Mouse (Mus musculus): ENCODE measurements around the gene Mfsd14a.

The Mfsd14a gene

DNA sequence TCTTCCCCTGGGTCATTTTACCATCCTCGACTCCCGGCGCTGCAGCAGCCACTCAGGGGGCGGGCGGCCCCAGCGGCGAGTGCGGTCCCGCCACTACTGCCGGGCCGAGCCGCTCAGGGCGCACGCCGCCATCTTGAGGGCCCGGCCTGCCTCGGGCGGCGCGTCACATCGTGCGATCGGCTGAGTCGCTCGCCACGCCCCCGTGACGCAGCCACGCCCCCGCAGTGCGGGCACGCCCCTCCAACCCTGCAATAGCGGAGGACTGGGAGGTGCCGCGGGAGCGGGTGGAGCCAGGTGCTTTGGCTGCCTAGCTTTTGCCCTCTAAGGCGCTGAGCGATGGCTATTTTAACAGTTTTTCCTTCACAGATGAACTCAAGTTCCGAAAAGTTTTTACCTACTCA is at the start of gene Mfsd14a:
Gene Mfsd14a (minus strand): TSS at position 215 of the 401 bp plus-strand sequence.
- ChIA-PET POLR2A (interaction anchor here in 2 of 4 experiments (0.6 to 7.9 kb wide), 21 partner anchors 8 to 775 kb away, joined by 3 to 65 read pairs (median 4); partner anchors contain the start of genes Dbt (in 1 of the 2), Dph5 (in 1 of the 2), Rtca (in 1 of the 2) and Sass6 (in 1 of the 2)), CTCF (no interaction called here)

DNA sequence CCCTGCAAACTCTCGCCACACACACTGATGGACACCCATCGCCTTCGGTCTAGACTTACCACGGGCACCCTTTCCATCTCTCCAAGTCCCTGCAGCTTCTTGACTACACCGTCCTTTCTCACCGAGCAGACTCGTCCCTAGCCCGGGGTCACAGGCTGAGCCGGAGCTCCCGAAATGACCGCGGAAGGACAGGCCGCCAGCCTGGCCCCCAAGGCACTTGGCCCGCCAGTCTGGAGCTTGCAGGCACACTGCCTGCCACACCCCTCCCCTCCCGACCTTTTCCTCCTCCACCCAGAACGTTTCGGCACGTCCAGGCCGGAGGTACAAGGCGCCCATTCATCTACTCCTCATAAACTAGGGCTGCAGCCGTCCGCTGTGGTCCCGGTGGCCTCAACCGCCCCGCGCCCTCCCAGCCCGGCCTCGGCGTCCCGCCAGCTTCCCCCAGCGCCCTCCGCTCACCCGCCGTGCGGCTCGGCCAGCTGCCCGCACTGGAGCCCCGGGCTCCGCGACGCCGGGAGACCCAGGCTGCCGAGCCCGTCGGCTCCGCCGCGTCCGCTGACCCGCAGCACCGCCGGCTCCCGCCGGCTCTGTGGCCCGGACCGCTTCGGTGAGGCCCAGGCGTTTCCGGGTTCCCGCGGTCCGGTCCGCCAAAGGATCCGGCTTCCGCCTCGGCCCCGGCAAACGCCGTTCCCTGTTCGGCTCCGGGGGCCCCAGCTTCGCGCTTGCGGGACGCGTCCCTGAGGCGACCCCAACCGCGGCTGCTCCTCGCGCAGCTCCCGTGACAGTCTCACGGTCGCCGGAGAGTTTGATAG is 49.4 kb upstream of the Mfsd14a start:
- CTCF ChIA-PET = interaction anchor here in 3 of 4 experiments (0.5 to 1.3 kb wide), 6 partner anchors 37 to 371 kb away, joined by 3 to 4 read pairs (median 4); no protein-coding TSS in a partner anchor
- POLR2A ChIA-PET = interaction anchor here (0.6 to 4.2 kb wide), 40 partner anchors 9 to 217 kb away, joined by 3 to 33 read pairs (median 3); partner anchors contain the start of genes Sass6 (in 3 of the 4) and Mfsd14a (in 2 of the 4)

DNA sequence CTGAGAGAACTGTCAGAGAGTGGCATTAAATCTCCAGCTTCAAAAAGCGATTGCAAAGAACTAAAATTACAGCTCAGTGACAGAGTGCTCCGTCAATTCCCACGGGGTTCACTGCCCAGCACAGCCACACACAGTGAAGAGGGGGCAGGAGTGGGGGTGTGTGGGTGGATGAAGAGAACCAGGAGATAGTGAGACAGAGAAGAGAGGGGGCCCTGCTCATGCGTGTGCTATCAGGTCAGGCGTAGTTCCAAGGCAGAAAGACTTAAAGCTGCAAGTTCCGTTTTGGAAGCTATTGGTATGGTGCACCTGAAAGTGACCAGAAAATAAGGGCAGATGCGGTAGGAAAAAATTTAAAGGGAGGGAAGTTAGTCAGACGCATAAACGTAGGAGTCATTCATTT is 48.5 kb upstream of the Mfsd14a start:
- POLR2A ChIA-PET = interaction anchor here in 3 of 4 experiments (0.6 to 4.2 kb wide), 27 partner anchors 8 to 216 kb away, joined by 3 to 33 read pairs (median 4); partner anchors contain the start of genes Mfsd14a (in 2 of the 3) and Sass6 (in 2 of the 3)

DNA sequence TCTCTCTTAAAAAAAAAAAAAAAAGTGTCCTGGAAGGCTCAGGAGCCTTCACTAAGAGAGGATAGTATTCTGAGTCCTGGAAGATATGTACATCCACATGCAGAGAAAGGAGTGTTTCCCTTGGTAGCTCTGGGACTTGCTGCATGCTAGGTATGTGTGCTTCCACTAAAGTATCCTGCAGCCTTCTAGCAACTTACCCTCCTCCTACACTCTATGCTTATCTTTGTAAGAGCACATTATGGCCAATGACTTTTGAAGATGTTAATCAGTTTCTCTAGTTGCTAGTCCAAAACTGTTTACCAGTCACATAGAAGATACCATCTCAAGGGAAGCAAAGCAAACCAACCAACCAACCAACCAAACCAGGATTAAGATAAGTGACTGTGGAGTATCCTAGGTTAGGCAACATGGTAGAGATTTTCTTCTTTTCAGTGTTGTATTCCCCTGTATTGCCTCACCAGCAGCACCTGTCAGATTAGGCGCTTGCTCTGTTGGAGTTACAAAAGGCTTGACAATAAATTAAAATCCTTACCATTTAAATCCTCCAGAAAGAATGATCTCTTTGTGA is 43.2 kb upstream of the Mfsd14a start:
- CTCF ChIA-PET = no interaction called here
- POLR2A ChIA-PET = interaction anchor here in 1 of 4 experiments (2.4 kb wide), 1 partner anchor 74 kb away, joined by 6 read pairs; no protein-coding TSS in a partner anchor

More for the DNA sequence above, 48.5 kb upstream of the Mfsd14a start:
- CTCF ChIA-PET = interaction anchor here in 1 of 4 experiments (0.7 to 1.3 kb wide), 2 partner anchors 38 to 370 kb away, joined by 4 read pairs; no protein-coding TSS in a partner anchor

DNA sequence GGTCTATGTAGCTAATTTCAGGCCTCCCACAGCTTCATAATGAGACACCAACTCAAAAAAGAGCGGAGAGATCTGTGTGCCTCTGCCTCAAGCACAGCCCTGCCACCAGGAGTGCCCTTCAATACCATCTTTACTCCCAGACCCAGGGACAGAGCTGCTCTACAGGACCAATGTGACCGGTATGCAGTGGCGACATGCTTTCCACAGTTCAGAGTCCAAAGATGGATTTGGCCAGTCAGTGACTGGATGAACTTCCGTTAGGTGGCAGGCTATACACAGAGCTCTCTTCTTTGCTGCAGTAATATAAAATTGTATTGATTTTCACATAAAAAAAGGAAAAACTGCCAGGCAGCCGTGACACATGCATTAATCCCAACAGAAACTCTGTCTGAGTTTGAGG is 41.4 kb upstream of the Mfsd14a start:
- ChIA-PET POLR2A (interaction anchor here in 3 of 4 experiments (0.8 to 3.3 kb wide), 7 partner anchors 8 to 45 kb away, joined by 3 to 11 read pairs (median 4); partner anchors contain the start of gene Slc35a3 (in 1 of the 3)), CTCF (interaction anchor here in 2 of 4 experiments (0.6 to 1.6 kb wide), 5 partner anchors 45 to 708 kb away, joined by 3 to 8 read pairs (median 3); partner anchors contain the start of gene Dbt (in 1 of the 2))

DNA sequence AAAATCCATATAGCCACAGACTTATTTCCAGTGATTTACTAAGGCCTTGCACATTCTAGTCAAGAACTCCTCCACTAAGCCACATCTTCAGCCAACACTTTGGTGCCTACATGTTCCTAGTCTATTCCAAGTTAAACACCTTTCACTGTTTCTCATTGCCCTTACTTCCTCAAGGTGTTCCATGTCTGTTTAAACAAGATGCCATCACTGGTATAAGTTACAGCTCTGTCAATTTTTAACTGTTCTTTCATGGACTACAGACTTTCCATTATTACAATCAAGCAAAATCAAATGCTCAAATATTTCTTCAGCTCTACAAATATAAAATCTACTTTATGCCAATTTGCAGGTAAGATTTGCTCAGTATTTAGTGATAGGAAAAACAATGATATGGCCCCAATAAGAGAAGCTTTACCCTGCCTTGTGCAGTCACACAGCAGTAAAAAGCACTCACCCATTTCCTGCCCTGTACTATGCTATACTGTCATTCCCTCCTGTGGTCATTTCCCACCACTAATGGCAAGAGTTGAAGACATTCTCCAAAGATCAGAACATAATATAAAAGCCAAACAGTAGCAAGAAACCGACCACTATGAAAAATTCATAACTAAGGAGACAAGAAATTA is 40.3 kb upstream of the Mfsd14a start:
- ChIA-PET POLR2A (interaction anchor here in 2 of 4 experiments (1.1 to 3.3 kb wide), 4 partner anchors 9 to 80 kb away, joined by 3 to 15 read pairs (median 8); partner anchors contain the start of gene Slc35a3 (in 2 of the 2)), CTCF (no interaction called here)

DNA sequence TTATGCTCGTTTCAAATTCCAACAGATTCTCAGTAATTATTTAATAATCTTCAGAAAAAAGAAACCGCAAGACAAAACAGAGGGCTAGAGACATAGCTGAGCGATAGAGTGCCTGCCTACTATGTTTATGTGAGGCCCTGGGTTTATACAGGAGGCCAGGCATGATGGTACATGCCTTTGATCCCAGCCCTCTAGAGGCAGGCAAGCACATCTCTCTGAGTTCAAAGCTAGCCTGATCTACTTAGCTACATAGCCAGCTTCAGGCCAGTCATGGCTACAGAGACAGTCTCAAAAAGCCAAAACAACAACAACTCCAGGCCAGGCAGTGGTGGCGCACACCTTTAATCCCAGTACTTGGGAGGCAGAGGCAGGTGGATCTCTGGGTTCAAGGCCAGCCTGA is 39.1 kb upstream of the Mfsd14a start:
- ChIA-PET POLR2A (interaction anchor here in 2 of 4 experiments (0.8 to 3.3 kb wide), 6 partner anchors 10 to 79 kb away, joined by 3 to 15 read pairs (median 4); partner anchors contain the start of gene Slc35a3 (in 2 of the 2)), CTCF (no interaction called here)

DNA sequence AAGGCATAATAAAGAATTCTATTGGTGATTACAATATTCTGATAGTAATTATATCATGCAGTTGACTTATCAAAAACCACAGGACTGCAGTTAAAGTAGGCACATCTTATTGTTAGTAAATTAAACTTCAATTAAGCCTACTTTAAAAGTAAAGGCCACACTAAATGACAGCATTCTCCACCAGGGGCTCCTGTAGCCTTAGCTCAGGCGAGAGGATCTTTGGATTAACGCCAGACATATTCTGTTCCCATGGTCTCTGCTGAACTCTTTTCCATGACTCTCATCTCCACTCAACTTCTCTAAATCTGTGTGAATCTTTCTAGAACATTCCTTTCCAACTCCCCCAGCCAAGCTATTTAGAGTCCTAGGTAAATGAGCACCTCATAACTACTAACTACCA is 36.3 kb upstream of the Mfsd14a start:
- POLR2A ChIA-PET = interaction anchor here in 2 of 4 experiments (0.6 to 2.3 kb wide), 3 partner anchors 9 to 41 kb away, joined by 3 to 6 read pairs (median 4); partner anchors contain the start of gene Slc35a3 (in 1 of the 2)
- CTCF ChIA-PET = interaction anchor here in 1 of 4 experiments (1.1 kb wide), 1 partner anchor 52 kb away, joined by 5 read pairs; no protein-coding TSS in a partner anchor

DNA sequence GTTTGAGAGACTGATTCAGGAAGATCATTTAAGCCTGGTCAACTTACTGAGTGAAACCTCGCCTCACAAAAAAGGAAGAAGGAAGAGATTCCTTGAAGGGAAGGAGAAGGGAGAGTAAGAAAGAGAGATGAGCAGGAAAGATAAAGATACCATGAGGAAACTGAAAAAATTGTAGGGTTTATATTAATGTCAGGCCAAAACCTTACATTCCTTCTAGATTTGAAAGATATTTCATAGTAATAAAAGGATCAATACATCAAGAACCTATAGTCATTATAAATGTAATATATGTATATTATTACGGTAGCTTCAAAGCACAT is 33.1 kb upstream of the Mfsd14a start:
- ChIA-PET CTCF (no interaction called here), POLR2A (interaction anchor here in 2 of 4 experiments (0.5 to 1.0 kb wide), 3 partner anchors 9 to 260 kb away, joined by 3 to 5 read pairs (median 4); no protein-coding TSS in a partner anchor)

DNA sequence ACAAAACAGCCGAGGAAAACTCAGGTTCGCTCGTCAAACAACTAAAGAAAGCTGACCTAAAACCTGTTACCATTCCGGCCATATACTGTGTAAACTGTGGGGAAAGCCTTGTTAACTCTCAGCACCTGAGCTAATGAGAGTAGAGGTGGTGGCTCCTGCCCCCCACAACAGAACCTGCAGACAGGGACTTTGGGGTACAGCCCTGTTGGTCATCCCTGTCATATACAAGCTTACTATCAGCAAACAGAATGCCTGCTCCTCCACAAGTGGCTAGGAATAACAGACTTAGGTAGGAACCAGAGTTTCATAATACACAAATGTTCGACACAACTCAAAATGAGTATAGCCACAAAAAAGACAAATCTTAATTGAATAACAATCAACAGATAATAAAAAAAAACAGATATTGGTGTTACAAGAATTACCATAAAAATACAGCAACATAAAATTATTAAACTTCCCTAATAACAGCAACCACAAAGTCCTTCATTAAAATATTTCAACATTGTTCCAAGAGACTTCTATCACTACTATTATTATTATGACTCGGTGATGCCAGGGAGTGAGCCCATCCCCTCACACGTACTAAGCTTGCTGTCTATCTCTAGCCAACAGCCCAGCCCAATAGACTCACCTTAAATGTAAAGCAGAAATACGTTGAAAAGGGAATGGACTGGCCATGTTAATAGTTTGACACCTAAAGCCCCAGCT is 32.6 kb upstream of the Mfsd14a start:
- CTCF ChIA-PET = no interaction called here
- POLR2A ChIA-PET = interaction anchor here in 3 of 4 experiments (0.5 to 1.0 kb wide), 3 partner anchors 9 to 260 kb away, joined by 3 to 5 read pairs (median 4); no protein-coding TSS in a partner anchor

DNA sequence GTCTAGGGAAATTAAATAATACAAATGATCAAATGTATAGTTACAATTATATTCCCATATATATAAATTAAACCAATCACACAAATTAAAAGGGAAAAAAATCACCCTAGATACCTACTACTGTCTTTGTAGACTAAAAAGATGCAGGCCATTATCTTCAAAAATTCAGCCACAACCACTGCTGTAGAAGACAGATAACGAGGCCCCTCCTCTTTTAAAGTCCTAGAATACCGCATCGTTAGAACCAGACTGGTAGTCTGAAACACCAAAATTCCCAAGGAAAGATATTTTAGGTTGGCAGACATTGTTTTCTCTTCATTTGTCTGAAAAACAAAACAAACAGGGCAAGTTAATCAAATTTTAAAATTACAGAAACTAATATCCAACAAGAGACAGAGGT is 31.8 kb upstream of the Mfsd14a start:
- ChIA-PET POLR2A (interaction anchor here in 1 of 4 experiments (1.0 kb wide), 1 partner anchor 35 kb away, joined by 3 read pairs; no protein-coding TSS in a partner anchor), CTCF (no interaction called here)

DNA sequence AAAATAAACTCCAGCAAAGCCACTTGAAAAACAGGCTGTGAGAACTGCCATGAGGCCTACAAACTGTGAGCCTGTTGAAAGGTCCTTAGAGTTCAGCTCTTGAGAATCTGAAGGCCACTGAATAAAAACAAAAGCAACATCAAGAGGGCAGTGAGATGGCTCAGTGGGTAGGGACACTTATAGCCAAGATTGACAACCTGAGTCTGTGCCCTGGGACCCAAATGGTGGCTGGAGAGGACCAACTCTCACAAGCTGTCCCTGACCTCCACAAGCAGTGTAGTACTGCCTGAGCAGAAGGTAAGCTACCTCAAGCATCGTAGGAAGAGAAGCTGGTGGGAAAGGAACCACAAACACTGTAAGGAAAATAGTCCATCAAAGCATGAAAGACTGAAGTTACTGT is 18.7 kb upstream of the Mfsd14a start, which contains the start of gene Gm43191:
Gene Gm43191 (minus strand): TSS at position 101 of the 400 bp plus-strand sequence.
- CTCF ChIA-PET = no interaction called here
- POLR2A ChIA-PET = interaction anchor here in 3 of 4 experiments (0.5 to 2.3 kb wide), 7 partner anchors 16 to 273 kb away, joined by 3 to 8 read pairs (median 3); no protein-coding TSS in a partner anchor

DNA sequence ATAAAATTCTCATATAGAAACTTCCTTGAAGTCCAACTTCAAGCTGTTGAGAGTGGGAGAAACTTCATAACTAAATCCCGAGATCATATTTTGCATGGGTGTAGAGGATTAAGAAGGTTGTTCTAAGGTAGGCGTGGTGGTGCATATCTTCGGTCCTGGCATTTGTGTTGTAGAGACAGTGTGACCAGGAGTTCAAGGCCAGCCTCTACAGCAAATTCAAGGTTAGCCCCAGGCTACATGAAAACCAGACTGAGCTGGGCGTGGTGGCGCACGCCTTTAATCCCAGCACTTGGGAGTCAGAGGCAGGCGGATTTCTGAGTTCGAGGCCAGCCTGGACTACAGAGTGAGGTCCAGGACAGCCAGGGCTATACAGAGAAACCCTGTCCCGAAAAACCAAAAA is 1.8 kb upstream of the Mfsd14a start:
- CTCF ChIA-PET = interaction anchor here in 1 of 4 experiments (0.6 kb wide), 1 partner anchor 242 kb away, joined by 8 read pairs; no protein-coding TSS in a partner anchor
- POLR2A ChIA-PET = interaction anchor here in 3 of 4 experiments (0.8 to 7.9 kb wide), 16 partner anchors 9 to 90 kb away, joined by 3 to 65 read pairs (median 4); partner anchors contain the start of genes Sass6 (in 2 of the 3) and Gm43191 (in 1 of the 3)

DNA sequence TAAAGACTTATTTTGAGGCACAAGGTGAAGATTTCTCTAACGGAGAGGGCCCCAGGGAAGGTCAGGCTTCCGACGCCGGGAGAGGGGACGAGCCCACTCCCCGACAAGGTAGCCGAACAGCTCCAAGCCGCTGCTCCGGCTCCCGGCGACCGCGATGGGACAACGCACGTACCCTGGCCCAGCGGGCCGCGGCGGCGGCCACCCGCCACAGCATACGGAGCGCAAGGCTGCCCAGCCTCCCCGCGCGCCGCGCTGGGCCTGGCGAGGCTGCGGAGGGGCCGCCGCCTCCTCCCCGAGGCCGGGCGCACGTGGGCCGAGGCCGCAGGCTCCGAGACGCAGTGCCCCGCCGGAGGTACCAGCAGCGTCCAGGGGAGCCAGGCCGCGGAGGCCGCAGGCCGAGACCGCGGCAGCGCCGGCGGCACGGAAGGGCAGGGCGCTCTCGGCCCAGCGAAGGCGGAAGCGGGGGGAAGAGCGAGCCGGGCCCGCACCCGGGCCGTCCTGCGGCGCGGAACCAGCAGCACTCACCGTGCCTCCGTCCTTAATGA is 535 bp downstream of the Mfsd14a start:
- CTCF ChIA-PET = no interaction called here
- POLR2A ChIA-PET = interaction anchor here in 3 of 4 experiments (0.6 to 13.9 kb wide), 26 partner anchors 9 to 774 kb away, joined by 3 to 193 read pairs (median 4); partner anchors contain the start of genes Dbt (in 1 of the 3), Dph5 (in 1 of the 3), Rtca (in 1 of the 3) and Sass6 (in 1 of the 3)

DNA sequence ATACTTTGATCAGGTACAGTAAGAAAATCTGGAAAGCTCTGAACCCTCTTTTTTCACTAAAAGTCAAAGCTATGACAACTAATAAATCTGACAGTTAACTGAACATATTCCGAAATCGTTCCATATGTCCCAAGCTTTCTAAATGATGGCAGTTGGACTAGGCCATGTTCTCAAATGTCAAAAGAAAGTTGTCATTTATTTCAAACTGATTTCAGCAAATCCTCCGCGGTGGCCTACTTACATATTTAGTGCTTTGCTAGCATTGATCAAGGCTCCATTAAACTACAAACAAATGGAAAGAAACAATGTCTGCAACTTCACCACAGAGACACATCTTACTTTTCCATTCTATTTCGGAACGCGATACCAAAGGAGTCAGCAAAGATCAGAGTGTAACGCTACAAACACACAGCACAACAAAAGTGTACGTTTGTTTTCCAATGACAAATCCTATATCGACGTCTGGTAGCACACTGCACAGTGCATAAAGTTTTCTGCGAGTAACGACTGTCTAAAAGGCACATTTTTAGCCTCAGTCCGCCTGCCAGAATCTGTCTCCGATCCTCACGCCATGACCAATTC is 1.1 kb downstream of the Mfsd14a start:
- POLR2A ChIA-PET = interaction anchor here in 3 of 4 experiments (0.6 to 13.9 kb wide), 22 partner anchors 9 to 333 kb away, joined by 3 to 193 read pairs (median 4); partner anchors contain the start of genes Gm43191 (in 1 of the 3), Sass6 (in 1 of the 3) and Slc35a3 (in 1 of the 3)
- CTCF ChIA-PET = no interaction called here

DNA sequence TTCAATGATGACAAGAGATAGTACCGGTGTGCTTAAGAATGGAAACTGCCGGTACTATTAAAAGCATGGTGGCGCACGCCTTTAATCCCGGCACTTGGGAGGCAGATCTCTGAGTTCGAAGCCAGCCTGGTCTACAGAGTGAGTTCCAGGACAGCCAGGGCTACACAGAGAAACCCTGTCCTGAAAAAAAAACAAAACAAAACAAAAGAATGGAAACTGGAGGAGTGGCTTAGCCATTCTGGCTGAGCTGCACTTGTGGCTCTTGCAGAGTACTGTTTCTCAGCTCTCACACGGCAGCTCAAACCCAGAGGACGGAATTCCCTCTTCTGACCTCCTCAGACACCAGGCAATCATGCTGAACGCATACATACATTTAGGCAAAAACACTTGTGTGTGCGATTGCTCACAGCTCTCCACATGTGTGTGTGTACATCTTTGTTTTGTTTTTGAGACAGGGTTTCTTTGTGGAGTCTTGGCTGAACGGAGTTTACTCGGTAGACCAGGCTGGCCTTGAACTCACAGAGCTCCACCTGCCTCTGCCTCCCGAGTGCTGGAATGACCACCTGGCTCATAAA is 2.5 kb downstream of the Mfsd14a start:
- CTCF ChIA-PET = no interaction called here
- POLR2A ChIA-PET = interaction anchor here in 3 of 4 experiments (0.6 to 13.9 kb wide), 42 partner anchors 9 to 328 kb away, joined by 3 to 193 read pairs (median 4); partner anchors contain the start of genes Gm43191 (in 2 of the 3), Sass6 (in 2 of the 3), Dbt (in 1 of the 3) and Slc35a3 (in 1 of the 3)

All from embryonic stem cell, embryonic (primary cell).